Mouse (Mus musculus): Measurements from ENCODE around the gene Gm27027.

The Gm27027 gene

GRCm38 (mm10) chr2:93928866-93929265 is 67.3 kb downstream of the Gm27027 start:
- no peak for DNase-seq (ENCODE audit: low spot score in 2 of 2)

- DNase-seq (ENCODE audit: low spot score in 2 of 2), result no peak
These were observed 68.3 kb downstream of the Gm27027 start for GRCm38 (mm10) chr2:93927701-93928437.

- DNase-seq (ENCODE audit: low spot score in 2 of 2), result no peak
These were observed 70.0 kb downstream of the Gm27027 start for GRCm38 (mm10) chr2:93926141-93926540.

GRCm38 (mm10) chr2:93919093-93919492 is 77.1 kb downstream of the Gm27027 start:
- DNase-seq (ENCODE audit: low spot score in 2 of 2), result no peak

GRCm38 (mm10) chr2:93913552-93913951 is 82.6 kb downstream of the Gm27027 start:
- no peak for DNase-seq (ENCODE audit: low spot score in 2 of 2)

GRCm38 (mm10) chr2:93911942-93912341 is 84.2 kb downstream of the Gm27027 start:
- peak in 1 of 2 experiments; percentile 48 for DNase-seq (ENCODE audit: low spot score in 2 of 2)

- DNase-seq (ENCODE audit: low spot score in 2 of 2), result no peak
These were observed 86.4 kb downstream of the Gm27027 start for GRCm38 (mm10) chr2:93909716-93910115.

GRCm38 (mm10) chr2:93907519-93908294 is 88.4 kb downstream of the Gm27027 start:
- DNase-seq (ENCODE audit: low spot score in 2 of 2), result no peak
